ENCODE assay signal across 7 mouse cellular contexts in genomic region chr17:46383294-46384060, GRCm38 (mm10). TPM values are rescaled to one million over a fixed set of nuclear protein-coding genes. Genes with fewer than 3 reads are reported as not detected.
DNase-seq lines count a peak whose midpoint lies in the region; ATAC-seq lines count a peak whose summit lies in the region.

Gene Zfp318, plus strand, starts transcription at chr17:46383731.

- 0 out of 2 replicates have a peak, but pooled peaks cover 2% of the 10 kb centered on the region for H3K36me3 ChIP-seq in intestine, embryonic 15.5 days
- peaks cover 20% of the 10 kb centered on the region for H3K36me3 ChIP-seq in midbrain, embryonic 10.5 days

- H3K27ac ChIP-seq in intestine, embryonic 15.5 days: peak within 1 kb of the TSS; percentile 86
- H3K27ac ChIP-seq in midbrain, embryonic 10.5 days (replicated peaks): peak within 1 kb of the TSS; percentile 96

- ATAC-seq in intestine, embryonic 15.5 days: peak; percentile 100

- WGBS in intestine, embryonic 15.5 days: under 1% methylated on average over 79 of the region's 105 CpGs
- under 1% methylated on average over 65 of the region's 105 CpGs for WGBS in midbrain, embryonic 10.5 days

- no peaks in the 10 kb centered on the region for H3K27me3 ChIP-seq in intestine, embryonic 15.5 days (replicated peaks)
- H3K27me3 ChIP-seq in midbrain, embryonic 10.5 days (ENCODE audit: low read depth, poor library complexity, severe bottlenecking): no peaks in the 10 kb centered on the region

- intact Hi-C loops in gastrocnemius, postnatal 36 days (cut with DNase I): loop anchor here (5.0 kb wide), 2 partner anchors 101 to 116 kb away; partner anchors contain the start of gene Tjap1
- intact Hi-C loops in left cerebral cortex, postnatal 25 days (cut with DNase I): loop anchor here (1.0 to 5.0 kb wide), 2 partner anchors 55 to 111 kb away; partner anchors contain the start of gene Abcc10

- H3K4me3 ChIP-seq in intestine, embryonic 15.5 days (replicated peaks): peak within 1 kb of the TSS; percentile 97
- peak within 1 kb of the TSS; percentile 94 for H3K4me3 ChIP-seq in midbrain, embryonic 10.5 days

- H3K4me1 ChIP-seq in intestine, embryonic 15.5 days (replicated peaks): peaks cover 7% of the 10 kb centered on the region
- peaks cover 17% of the 10 kb centered on the region for H3K4me1 ChIP-seq in midbrain, embryonic 10.5 days

- H3K9me3 ChIP-seq in intestine, embryonic 15.5 days: no peaks in the 10 kb centered on the region
- H3K9me3 ChIP-seq in midbrain, embryonic 10.5 days (replicated peaks): no peaks in the 10 kb centered on the region

- H3K9ac ChIP-seq in intestine, embryonic 15.5 days: peak within 1 kb of the TSS; percentile 96

- H3K4me2 ChIP-seq in intestine, embryonic 15.5 days (replicated peaks): peak within 1 kb of the TSS; percentile 81

- peak; percentile 99 for DNase-seq in adrenal gland, adult 2 months
- DNase-seq in embryo, embryonic 11.5 days (ENCODE audit: low read depth, low spot score): peak; percentile 94
- DNase-seq in gastrocnemius, postnatal 36 days: peak; percentile 93 to 97
- peak; percentile 98 for DNase-seq in left cerebral cortex, postnatal 25 days (ENCODE audit: low spot score in 2 of 2)
- DNase-seq in midbrain, embryonic 10.5 days (ENCODE audit: low spot score): peak; percentile 98
- DNase-seq in right cerebral cortex, postnatal 4 days: peak; percentile 95

RNA-seq across cellular contexts. Expression of gene Zfp318, which starts in this region (rescaled TPM):
- 10 to 100 TPM; 22.0 to 28.5 TPM for total RNA-seq in adrenal gland, adult 2 months (2021)
- polyA plus RNA-seq in adrenal gland, adult 2 months (2012; rRNA removed): 9.3 TPM in 2 replicates
- total RNA-seq in gastrocnemius, postnatal 36 days (2021): 10 to 100 TPM; 10.2 to 11.6 TPM
- 6.6 and 7.1 TPM in 2 replicates for polyA plus RNA-seq in intestine, embryonic 15.5 days (2015; fragmentation: Nextera tagmentation; extraction: Ambion mirVana)
- 10 to 100 TPM; 58.8 to 67.8 TPM for total RNA-seq in left cerebral cortex, postnatal 25 days (2021)
- 7.8 and 9.9 TPM in 2 replicates for polyA plus RNA-seq in midbrain, embryonic 10.5 days (2016; fragmentation: Nextera tagmentation; extraction: Ambion mirVana)

Comparison
In these comparisons a context has a peak if more than half of its experiments do, and no peak if none do; other contexts are left out.
1. Peak in every context shown above with its lines: DNase-seq, ATAC-seq, H3K4me3 ChIP-seq and H3K27ac ChIP-seq.